Mouse (Mus musculus) spleen, adult 2 months (tissue): ENCODE measurements at regions not wholly inside any gene's neighbourhood (a gene's known extent, or its start where the extent isn't known, plus 50 kb on each side); places are given as distances from the start of the nearest gene placed in this dataset.

Experiments used
- CTCF ChIP-seq: fragments of 200-500 bp; IDR thresholded peaks from 2 replicates; pipeline ENCODE4 v1.5.1; 2011; ENCODE audit warnings: mild to moderate bottlenecking, inconsistent platforms; ENCODE audit not compliant: insufficient read depth, insufficient read length, insufficient replicate concordance; ENCODE audit errors: extremely low read depth
- POLR2A ChIP-seq: fragments of 200-500 bp; IDR thresholded peaks from 2 replicates; pipeline ENCODE4 v1.6.1; 2011; ENCODE audit warnings: low read depth, low read length, inconsistent platforms

- TF ChIP-seq POLR2A: no peak
- TF ChIP-seq CTCF: no peak
These were observed 576.3 kb upstream of the Cdh11 start for GRCm38 (mm10) chr8:103361713-103362112.
